Mouse (Mus musculus): ENCODE data around the gene Cabp1.

DNA sequence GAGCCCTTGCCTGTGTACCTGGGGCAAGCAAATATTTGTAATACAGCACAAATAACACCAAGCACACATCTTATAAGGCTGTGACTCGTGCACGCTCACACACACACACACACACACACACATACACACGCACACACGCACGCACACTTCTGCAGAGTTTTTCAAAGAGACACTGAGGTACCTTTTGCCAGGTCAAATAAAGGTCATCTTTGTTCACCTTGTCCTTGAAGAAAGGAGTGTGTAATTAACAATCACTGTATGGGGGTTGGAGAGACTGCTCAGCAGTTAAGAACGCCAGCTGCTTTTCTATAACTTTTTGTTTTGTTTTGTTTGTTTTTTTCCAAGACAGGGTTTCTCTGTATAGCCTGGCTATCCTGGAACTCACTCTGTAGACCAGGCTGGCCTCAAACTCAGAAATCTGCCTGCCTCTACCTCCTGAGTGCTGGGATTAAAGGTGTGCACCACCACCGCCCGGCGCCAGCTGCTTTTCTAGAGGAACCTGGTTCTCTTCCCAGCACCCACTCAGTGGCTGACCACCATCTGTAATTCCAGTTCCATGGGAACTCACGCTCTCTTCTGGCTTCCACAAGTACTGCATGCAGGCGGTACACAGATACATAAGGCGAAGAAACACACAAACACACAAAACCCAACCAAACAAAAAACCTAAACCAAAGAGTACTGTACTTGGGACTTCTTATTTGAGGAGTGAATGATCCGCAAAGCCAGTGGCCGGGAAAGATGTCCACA, 39.0 kb upstream of the Cabp1 start:
- 0 out of 2 replicates have a peak, but pooled peaks have one; percentile 9 for TF ChIP-seq CTCF (IDR thresholded peaks at IDR 0.05)
- no peak for TF ChIP-seq EP300 (IDR thresholded peaks at IDR 0.05)
